Mouse (Mus musculus): ENCODE data around the gene Sult2a3.
"Not testable (repeated sequence)": the region's sequence is repeated elsewhere in the genome, so short reads cannot be mapped to it uniquely, and the experiment has no call there.

Gene Sult2a3

DNA sequence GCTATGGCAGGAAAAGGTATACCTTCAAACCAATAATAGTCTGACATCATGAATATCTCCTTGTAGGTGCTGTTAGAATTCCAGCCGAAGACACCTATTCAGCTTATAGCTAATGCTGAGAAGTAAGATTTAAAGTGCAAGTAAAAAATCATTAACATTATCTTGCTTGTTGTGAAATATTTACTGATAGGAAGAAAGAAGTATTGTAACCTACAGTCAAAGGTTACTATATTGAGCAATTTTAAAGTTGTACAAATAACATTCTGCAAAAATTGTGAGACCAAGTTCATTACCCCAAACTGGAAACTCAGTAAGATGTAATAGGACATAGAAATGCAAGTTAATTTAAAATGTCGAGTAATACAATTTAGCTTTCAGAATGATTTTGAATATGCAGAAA is at the start of gene Sult2a3:
Gene Sult2a3 (minus strand): TSS at position 101 of the 400 bp plus-strand sequence.
- DNase-seq = no peak

DNA sequence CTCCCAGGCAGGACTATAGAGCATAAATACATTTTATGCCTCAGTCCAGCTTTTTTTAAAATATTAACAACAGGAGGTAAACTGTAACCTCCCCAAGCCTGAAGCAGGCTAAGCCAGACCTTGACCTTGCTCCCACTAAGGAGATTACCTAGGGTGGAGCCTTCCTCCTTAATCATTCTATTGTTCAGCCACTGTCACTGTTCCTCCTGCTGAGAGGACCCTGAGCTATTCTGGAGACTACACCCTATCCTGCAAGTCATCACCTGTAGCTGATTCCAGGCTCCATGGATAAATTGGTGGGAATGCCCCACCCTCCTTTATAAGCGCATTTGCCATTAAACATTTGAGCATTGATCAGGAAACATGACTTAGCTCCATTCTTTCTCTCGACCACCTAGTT is 2.4 kb downstream of the Sult2a3 start:
- no peak for DNase-seq

DNA sequence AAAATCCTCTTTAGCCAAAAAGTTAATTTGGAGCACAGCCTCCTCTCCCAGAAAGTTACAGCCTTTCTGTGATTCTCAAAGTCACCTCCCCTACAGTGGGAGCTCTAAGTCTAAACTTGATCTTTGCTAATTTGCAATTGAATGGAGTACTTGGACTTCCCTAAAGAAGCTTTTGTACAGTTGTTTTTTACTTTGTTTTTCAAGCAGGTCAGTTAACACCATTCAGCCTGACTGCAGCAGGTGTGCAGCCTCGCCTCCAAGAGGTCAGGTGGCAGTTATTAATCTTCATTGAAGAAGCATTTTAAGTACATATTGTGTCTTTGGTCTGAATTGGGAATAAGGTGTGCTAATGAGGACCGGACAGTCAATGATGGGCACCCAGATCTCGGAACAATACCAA is 3.0 kb downstream of the Sult2a3 start:
- DNase-seq = not testable (repeated sequence)

DNA sequence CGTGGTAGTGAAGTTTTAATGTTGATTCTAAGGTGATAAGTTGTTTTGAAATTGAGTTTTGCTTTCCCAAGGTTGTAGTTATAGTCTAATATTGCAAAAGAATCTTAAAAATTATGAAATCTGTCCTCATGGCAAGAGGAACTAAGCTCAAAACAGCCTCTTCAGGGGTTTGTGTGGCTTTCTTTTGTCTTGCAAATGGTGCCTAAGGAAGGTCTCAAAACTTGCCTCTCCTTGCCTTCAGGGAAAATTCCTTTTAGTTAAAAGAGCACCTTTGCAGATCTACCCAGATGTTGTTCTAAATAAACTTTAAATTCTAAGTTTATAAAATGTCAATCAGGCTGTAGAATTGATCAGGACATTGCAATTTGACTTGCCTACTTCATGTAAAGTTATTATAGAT is 6.1 kb downstream of the Sult2a3 start:
- no peak for DNase-seq

DNA sequence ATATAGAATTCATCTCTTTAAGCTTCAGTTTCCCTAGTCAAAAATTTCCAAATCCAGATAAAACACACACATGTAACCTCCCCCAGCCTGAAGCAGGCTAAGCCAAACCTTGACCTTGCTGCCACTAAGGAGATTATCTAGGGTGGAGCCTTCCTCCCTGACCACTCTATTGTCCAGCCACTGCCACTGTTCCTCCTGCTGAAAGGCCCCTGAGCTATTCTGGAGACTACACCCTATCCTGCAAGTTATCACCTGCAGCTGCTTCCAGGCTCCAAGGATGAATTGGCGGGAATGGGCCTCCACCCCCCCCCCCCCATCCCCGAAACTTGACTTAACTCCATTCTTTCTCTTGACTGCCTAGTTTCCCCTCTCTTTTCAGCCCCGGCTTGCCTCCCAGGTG is 8.4 kb downstream of the Sult2a3 start:
- DNase-seq = not testable (repeated sequence)

DNA sequence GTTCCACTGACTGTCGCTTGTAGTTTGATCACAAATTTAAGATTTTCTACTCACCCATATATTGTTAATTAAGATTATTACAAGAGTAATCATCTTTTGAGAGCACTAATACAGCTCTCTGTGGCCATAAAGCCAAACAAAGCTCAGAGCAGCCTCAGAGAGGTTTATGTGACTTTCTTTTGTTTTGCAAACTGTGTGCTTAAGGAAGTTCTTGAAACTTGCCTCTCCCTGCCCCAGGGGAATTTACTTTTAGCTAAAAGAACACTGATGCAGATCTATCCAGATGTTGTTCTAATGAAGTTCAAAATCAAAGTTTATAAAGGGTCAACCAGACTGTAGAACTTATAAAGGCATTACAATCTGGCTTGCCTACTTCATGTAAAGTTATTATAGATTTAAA is 75.0 kb downstream of the Sult2a3 start:
- not testable (repeated sequence) for DNase-seq

DNA sequence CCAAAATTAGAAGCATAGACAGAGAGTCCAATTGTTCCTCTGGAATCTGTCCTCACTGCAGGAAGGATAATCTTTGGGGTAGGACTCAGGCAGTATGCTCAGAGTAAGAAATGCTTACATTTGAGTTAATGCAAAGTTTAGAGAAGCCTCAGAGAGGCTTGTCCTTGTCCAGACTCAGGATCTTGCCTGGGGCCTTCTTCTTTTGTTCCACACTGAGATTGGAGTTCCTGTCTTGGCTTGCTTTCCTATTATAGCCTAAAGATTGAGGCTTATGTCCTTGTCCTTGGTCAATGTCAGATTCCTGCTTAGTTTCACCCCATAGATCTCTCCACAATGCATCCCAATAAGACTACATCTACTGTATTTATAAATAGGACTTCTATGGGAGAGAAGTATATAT is 92.0 kb downstream of the Sult2a3 start:
- DNase-seq = not testable (repeated sequence)
